Mouse (Mus musculus) adipocyte (in vitro differentiated cells): Measurements from ENCODE around the gene Acoxl.

ENCODE experiments used
- DNase-seq: peaks from one replicate; pipeline ENCODE4 v3.0.0-alpha.2; 2016; ENCODE audit warnings: low spot score

Acoxl gene

DNA sequence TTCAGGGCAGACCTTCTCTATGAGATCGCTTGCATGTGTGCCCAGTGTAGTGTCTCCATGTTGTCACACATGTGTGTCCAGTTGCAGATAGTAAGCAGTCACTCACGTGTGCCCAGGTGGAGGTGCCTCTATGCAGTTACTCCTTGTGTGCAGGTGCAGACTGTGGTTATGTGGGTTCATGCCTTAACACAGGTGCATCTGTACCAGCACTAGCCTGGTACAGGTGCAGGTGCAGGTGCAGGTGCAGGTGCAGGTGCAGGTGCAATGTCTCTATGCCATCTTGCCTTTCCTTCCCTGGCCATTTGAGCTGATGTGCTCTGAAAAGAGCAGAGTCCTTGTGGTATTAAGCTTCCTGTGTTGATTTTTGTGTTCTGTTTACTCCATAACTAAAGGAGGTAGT lies 100.5 kb downstream of the Acoxl start:
- no peak for DNase-seq

- DNase-seq: no peak
Observed at GRCm38 (mm10) chr2:127960579-127960978, 121.9 kb downstream of the Acoxl start.

DNA sequence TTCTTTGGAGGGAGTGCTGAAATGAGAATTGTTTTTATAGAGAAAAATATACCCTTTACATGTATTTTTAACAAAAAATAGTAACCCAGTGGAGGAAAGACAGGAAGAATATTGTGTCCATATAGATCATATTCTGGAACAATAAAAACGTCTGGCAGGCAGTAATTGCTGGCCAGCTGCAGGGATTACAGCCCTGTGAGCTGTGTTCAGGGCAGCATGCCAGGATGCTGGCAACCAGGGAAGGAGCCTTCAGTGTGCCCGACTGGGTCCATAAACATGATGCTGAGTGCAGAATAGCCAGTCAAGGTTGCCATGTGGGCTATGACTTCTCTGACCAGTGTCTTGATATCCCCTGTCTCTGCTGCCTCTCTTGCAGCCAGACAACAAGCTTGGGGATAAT lies 122.5 kb downstream of the Acoxl start:
- peak; percentile 52 for DNase-seq

DNA sequence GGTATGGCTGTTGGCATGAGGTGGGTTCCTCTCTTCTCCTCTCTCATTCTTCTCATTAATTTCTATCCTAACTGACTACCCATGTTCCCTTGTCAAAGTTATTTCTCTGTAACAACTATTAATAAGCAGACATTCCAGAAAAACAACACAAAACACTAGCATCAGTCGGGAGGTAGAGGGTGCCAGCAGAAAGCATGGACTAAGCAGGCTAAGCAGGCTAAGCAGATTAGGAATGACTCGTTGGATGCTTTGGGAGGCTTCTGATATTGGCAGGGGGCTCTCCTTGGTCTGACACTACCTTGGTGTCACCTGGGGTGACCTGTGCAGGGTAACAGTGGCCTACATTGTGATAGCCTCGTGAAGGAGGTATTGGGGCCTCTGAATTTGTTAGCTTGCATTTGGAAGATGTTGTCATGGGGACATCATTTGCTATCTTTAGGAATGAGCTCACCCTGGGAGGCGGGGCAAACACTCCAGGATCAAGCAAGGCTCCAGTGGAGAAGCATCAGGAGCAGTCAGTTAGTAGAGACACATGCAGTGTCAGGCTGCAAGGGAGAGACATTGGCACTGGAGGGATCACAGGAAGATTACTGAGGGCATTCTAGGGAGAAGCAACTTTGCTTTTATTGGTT lies 123.2 kb downstream of the Acoxl start:
- no peak for DNase-seq

GRCm38 (mm10) chr2:127968944-127969343 lies 130.3 kb downstream of the Acoxl start:
- no peak for DNase-seq

GRCm38 (mm10) chr2:127976276-127976675 lies 137.6 kb downstream of the Acoxl start:
- DNase-seq: no peak

DNA sequence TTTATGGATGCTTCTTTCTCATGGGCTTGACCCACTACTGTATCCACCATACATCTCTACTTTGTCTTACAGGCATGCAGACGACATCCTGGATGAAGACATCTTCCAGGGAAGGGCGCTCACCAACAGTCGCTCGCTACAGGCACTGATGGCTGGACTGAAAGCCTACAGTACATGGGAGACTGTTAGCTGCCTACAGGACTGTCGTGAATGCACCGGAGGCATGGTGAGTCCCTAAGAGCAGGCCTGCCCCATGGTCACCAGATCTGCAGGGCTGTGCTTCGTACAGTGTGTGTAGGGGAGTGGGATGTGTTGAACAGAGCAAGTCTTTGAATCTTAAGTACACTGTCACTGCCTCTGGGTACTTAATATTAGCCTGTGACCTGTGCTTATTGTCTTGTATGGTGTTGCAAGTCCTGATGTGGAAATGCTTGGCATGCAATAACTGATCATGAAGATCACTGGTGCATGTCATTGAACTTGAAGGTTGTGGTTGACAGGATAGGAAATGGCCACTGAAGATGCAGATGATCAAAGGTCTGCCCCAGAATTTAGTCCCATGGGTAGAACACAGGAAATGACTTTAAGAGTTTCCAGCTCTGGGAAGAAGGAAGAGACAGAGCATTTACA lies 140.0 kb downstream of the Acoxl start:
- DNase-seq: no peak

GRCm38 (mm10) chr2:127982610-127983009 lies 143.9 kb downstream of the Acoxl start:
- no peak for DNase-seq

DNA sequence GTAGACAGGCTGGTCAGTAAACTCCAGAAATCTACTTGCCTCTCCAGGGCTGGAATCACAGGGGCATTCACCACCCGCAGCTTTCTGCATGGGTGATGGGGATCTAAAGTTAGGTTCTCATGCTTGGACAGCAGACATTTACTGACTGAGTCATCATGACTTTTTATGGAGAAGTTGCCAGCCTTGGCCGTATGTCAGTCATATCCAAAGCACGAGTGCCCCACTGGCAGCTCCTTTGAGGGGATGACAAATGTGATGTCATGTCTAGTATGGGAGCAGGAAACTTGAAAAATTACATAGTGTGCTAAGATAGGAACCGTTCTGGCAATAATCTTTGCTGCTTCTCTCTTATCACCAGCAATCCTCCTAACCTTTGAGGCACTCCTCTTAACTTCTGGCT lies 144.6 kb downstream of the Acoxl start:
- DNase-seq: no peak

GRCm38 (mm10) chr2:127983981-127984380 lies 145.3 kb downstream of the Acoxl start:
- DNase-seq: no peak

DNA sequence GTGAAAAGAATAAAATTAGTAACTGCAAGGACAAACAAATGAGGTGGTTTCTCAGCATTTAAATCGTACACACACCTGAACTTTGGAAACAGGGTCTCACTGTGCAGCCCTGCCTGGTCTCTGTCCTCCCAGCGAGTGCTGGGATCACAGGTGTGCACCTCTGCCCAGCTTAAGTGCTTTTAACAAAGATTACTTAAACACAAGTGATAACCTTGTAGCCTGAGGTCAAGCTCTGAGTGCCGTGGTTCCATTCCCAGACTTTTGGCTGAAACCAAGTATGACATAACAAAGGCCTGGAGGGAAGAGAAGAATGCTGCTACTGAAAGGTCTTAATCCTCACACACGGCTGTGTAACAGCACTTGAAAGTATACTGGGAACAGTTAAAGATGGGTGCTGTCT lies 149.0 kb downstream of the Acoxl start:
- no peak for DNase-seq

GRCm38 (mm10) chr2:127990856-127991479 lies 152.3 kb downstream of the Acoxl start:
- peak; percentile 14 for DNase-seq

DNA sequence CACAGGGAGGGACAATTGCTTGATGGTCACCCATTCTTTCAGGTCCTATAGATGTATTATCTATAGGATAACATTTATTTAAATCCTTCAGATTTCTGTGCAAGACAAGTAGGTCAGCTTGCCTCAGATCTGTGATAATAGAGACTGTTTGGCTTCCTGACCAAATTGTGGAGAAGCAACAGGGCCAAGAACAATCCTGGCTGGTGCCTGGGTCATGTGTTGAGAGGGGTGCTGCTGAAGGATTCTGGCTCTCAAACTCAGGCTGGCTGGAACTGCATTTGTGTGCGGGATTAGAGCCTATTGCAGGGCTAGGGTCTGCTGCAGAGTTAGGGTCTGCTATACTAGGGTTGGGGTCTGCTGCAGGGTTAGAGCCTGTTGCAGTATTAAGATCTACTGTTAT lies 153.0 kb downstream of the Acoxl start:
- no peak for DNase-seq

DNA sequence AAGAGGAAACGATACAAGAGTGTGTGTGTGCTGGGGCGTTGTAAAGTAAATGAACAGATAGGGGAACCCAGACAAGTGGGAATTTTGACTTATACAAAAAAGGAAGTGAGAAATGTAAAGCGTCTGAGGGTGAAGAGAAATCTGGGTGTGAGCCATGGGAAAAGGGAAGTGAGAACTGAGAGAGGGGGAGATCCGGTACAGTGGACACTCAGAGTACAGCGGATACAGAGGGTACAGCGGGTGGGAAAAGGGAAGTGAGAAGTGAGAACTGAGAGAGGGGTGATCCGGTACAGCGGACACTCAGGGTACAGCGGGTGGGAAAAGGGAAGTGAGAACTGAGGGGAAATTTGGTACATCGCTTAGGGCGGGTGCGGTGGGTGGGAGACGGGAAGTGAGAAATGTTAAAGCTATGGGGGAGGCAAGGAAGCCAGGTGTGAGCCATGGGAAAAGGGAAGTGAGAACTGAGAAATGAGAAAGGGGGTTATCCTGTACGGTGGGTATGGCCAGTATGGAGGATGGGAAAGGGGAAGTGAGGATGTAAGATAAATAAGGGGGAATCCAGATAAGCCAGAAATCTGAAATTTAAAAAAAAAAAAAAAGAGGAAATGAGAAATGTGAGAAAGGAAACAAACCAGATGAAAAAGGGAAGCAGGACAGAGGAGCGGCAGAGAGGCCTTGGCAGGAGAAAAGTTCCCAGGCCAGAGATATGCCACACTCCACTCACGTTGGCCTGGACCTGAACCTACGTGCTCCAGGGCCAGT lies 170.2 kb downstream of the Acoxl start:
- no peak for DNase-seq

GRCm38 (mm10) chr2:128014613-128015012 lies 175.9 kb downstream of the Acoxl start:
- DNase-seq: peak; percentile 16

GRCm38 (mm10) chr2:128015602-128016001 lies 176.9 kb downstream of the Acoxl start:
- DNase-seq: no peak

GRCm38 (mm10) chr2:128020039-128020907 lies 181.6 kb downstream of the Acoxl start:
- DNase-seq: no peak

DNA sequence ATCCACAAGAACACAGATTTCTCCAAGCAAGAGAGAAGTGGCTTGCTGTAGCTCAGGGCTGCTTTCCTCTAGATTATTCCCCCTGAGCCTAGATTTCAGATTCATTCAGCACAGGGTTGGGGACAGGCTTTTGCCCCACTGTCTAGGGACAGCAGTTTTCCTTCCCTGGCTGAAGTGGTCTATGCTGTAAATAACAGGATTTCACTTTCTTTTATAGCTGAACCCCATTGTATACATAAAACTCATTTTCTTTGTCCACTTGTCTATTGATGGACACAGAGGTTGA lies 182.2 kb downstream of the Acoxl start:
- DNase-seq: no peak

DNA sequence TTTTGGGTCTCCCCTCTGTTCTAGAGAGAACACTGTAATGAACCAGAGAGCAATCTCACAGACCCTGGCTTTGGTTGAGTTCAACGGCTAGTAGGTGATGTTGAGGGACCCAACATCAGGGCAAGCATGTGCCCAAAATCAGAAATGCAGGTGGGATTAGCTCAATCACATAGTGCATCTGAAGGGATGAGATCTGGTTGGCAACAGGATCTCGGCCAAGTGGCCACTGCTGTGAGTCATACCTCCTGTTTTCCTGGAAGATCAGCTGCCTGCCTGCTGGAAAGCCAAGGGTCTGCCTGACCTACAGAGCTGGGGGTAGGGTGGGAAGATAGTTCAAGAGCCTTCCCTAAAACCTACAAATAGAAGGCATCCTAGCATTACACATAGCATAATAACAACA lies 185.2 kb downstream of the Acoxl start:
- no peak for DNase-seq

GRCm38 (mm10) chr2:128027696-128028095 lies 189.0 kb downstream of the Acoxl start:
- DNase-seq: no peak

DNA sequence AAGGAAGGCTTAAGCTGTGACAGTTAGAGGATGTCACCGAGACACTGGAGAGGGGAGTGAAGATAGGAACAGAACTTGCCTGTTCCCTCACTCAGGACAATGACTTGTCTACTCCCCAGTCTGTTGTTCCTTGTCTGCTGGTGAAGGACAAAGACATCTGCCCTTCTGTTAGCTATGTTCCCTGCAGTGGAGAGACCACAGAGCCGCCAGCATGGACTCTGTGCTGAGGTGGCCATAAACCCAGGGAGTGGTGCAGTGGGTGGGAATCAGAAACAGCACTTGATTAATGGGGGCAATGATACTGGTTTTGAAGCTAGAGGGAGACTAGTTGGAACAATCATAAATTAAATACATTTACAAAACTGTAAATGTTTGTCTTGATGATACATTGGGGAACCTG lies 191.3 kb downstream of the Acoxl start:
- DNase-seq: no peak

- no peak for DNase-seq
Observed at GRCm38 (mm10) chr2:128032111-128032510, 193.4 kb downstream of the Acoxl start.
